Mouse (Mus musculus) neutrophil, adult 5-6 weeks (primary cell): ENCODE data around the gene 2010109A12Rik. TPM values are rescaled to one million over a fixed set of nuclear protein-coding genes. Genes with fewer than 3 reads are reported as not detected.

Experiments
- ATAC-seq: fragments of 151-379, 151-347 bp; 2 replicates; pipeline ENCODE4 v1.8.0; 2017; ENCODE audit warnings: mild to moderate bottlenecking, moderate TSS enrichment; ENCODE audit not compliant: insufficient number of reproducible peaks, poor library complexity, low FRiP score, severe bottlenecking; ENCODE audit errors: extremely low read depth
- total RNA-seq: library from RNA; stranded (forward); fragments of 200-1000 nt; gene quantifications from 2 replicates; pipeline ENCODE4 v1.2.3, GENCODE M21; 2017

The 2010109A12Rik gene
- 7.2 and 7.4 TPM in 2 replicates for total RNA-seq

GRCm38 (mm10) chr5:93206109-93207005 is at the start of gene 2010109A12Rik, which contains the start of gene Ccni:
TSS of gene 2010109A12Rik (plus strand) at chr5:93206518.
TSS of gene Ccni (minus strand) at chr5:93206495.
- ATAC-seq = peak; percentile 85

- ATAC-seq = no peak
Observed at GRCm38 (mm10) chr5:93163541-93163940, 42.8 kb upstream of the 2010109A12Rik start.

GRCm38 (mm10) chr5:93167919-93168516 is 38.3 kb upstream of the 2010109A12Rik start:
- ATAC-seq = no peak

- ATAC-seq = no peak
Observed at GRCm38 (mm10) chr5:93168654-93169053, 37.7 kb upstream of the 2010109A12Rik start.

GRCm38 (mm10) chr5:93171420-93171819 is 34.9 kb upstream of the 2010109A12Rik start:
- ATAC-seq = no peak

GRCm38 (mm10) chr5:93172536-93172935 is 33.8 kb upstream of the 2010109A12Rik start:
- no peak for ATAC-seq

GRCm38 (mm10) chr5:93174675-93175074 is 31.6 kb upstream of the 2010109A12Rik start:
- ATAC-seq = no peak

GRCm38 (mm10) chr5:93178616-93179015 is 27.7 kb upstream of the 2010109A12Rik start:
- ATAC-seq = no peak

- peak; percentile 53; the same call in 1 of the 2 replicates for ATAC-seq
Observed at GRCm38 (mm10) chr5:93180252-93180651, 26.1 kb upstream of the 2010109A12Rik start.

- no peak for ATAC-seq
Observed at GRCm38 (mm10) chr5:93183311-93183710, 23.0 kb upstream of the 2010109A12Rik start.

GRCm38 (mm10) chr5:93184548-93184947 is 21.8 kb upstream of the 2010109A12Rik start:
- no peak for ATAC-seq

- ATAC-seq = no peak
Observed at GRCm38 (mm10) chr5:93189607-93190006, 16.7 kb upstream of the 2010109A12Rik start.

- ATAC-seq = no peak
Observed at GRCm38 (mm10) chr5:93190428-93190827, 15.9 kb upstream of the 2010109A12Rik start.

- no peak for ATAC-seq
Observed at GRCm38 (mm10) chr5:93198232-93198631, 8.1 kb upstream of the 2010109A12Rik start.

- no peak for ATAC-seq
Observed at GRCm38 (mm10) chr5:93201181-93201580, 5.1 kb upstream of the 2010109A12Rik start.

- peak; percentile 58 for ATAC-seq
Observed at GRCm38 (mm10) chr5:93205371-93206108, 778 bp upstream of the 2010109A12Rik start.

- ATAC-seq = no peak
Observed at GRCm38 (mm10) chr5:93207006-93207348, 659 bp downstream of the 2010109A12Rik start.

GRCm38 (mm10) chr5:93207555-93207954 is 1.2 kb downstream of the 2010109A12Rik start:
- ATAC-seq = no peak

GRCm38 (mm10) chr5:93218375-93218774 is 12.1 kb downstream of the 2010109A12Rik start:
- no peak for ATAC-seq
